Mouse (Mus musculus): ENCODE results near the gene Gm20834.
"Not testable (repeated sequence)": the region's sequence is repeated elsewhere in the genome, so short reads cannot be mapped to it uniquely, and the experiment has no call there.

Gene Gm20834

DNA sequence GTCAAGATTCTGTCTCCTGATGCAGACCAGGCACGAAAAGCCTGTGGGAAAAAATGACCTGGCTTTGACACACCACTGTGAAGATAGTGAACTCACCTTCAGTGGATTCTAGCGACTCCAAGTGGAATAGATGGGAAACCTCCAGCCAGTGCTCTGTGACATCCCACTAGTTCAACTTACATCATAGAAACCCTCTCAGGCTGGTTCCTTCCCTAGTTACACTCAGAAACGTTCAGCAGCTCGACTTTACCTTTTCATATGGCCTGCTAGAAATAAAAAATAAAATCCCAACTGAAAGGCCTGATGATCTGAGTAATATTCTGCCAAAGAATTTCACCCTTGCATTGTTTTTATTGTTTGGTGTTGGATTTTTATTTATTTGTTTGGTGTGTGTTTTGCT, at the start of gene Gm20834:
Gm20834 (minus strand) TSS at position 101 of the 400 bp plus-strand sequence.
- DNase-seq: not testable (repeated sequence)

Measured in lung, adult 18-20 months (tissue).